In genomic region chr11:71393406-71393805, GRCm38 (mm10) we compare ENCODE assay signal across 22 mouse cellular contexts.
"Had no signal": no experiment of that assay in that cellular context is flagged by ENCODE, and none has a peak within 500 bp of the region (broad histone marks: within the 10 kb centered on the region; RNA-seq: fewer than 3 reads in every experiment).

No protein-coding gene starts in this region.

- H3K27me3 ChIP-seq: limb, embryonic 12.5 days; limb, embryonic 15.5 days; lung, embryonic 15.5 days; midbrain, embryonic 12.5 days; neural tube, embryonic 13.5 days; stomach, embryonic 15.5 days had no signal

- H3K36me3 ChIP-seq: limb, embryonic 12.5 days; limb, embryonic 15.5 days; lung, embryonic 15.5 days; midbrain, embryonic 12.5 days; neural tube, embryonic 13.5 days; stomach, embryonic 15.5 days had no signal

- H3K9ac ChIP-seq: limb, embryonic 12.5 days; limb, embryonic 15.5 days; liver, embryonic 14.5 days; liver, postnatal 0 days; lung, embryonic 15.5 days; midbrain, embryonic 12.5 days; neural tube, embryonic 13.5 days; stomach, embryonic 15.5 days had no signal

- H3K4me3 ChIP-seq: layer of hippocampus, adult 2 months; limb, embryonic 12.5 days; limb, embryonic 15.5 days; lung, embryonic 15.5 days; midbrain, embryonic 12.5 days; myocyte; neural tube, embryonic 13.5 days; stomach, embryonic 15.5 days had no signal

- H3K4me1 ChIP-seq: limb, embryonic 12.5 days; limb, embryonic 15.5 days; lung, embryonic 15.5 days; stomach, embryonic 15.5 days had no signal

- H3K27ac ChIP-seq: kidney, postnatal 0 days; layer of hippocampus, adult 2 months; limb, embryonic 12.5 days; limb, embryonic 15.5 days; liver, embryonic 14.5 days; lung, embryonic 15.5 days; midbrain, embryonic 12.5 days; neural tube, embryonic 13.5 days; stomach, embryonic 15.5 days had no signal

- ATAC-seq: liver, postnatal 0 days; midbrain, embryonic 16.5 days had no signal

- DNase-seq: kidney, adult 2 months; kidney, postnatal 25 days; layer of hippocampus, adult 9-11 months; liver, postnatal 0 days; lung, postnatal 14 days; lung, postnatal 4 days; retina, postnatal 1 day; right cerebral cortex, postnatal 25 days; spleen, adult 18-20 months; thymus, postnatal 25 days had no signal

- H3K4me2 ChIP-seq: limb, embryonic 12.5 days; limb, embryonic 15.5 days; liver, embryonic 11.5 days; lung, embryonic 15.5 days; midbrain, embryonic 12.5 days; neural tube, embryonic 13.5 days; stomach, embryonic 15.5 days had no signal

- H3K9me3 ChIP-seq: limb, embryonic 12.5 days; limb, embryonic 15.5 days; lung, embryonic 15.5 days; midbrain, embryonic 12.5 days; neural tube, embryonic 13.5 days; stomach, embryonic 15.5 days had no signal
